Mouse (Mus musculus) lung, postnatal 36 days (tissue): ENCODE data around the gene Zdhhc5.
"Not testable (repeated sequence)": the region's sequence is repeated elsewhere in the genome, so short reads cannot be mapped to it uniquely, and the experiment has no call there.

Experiments used
- DNase-seq: peaks from one replicate; pipeline ENCODE4 v3.0.0; 2022; ENCODE audit warnings: mixed read lengths

The Zdhhc5 gene

DNA sequence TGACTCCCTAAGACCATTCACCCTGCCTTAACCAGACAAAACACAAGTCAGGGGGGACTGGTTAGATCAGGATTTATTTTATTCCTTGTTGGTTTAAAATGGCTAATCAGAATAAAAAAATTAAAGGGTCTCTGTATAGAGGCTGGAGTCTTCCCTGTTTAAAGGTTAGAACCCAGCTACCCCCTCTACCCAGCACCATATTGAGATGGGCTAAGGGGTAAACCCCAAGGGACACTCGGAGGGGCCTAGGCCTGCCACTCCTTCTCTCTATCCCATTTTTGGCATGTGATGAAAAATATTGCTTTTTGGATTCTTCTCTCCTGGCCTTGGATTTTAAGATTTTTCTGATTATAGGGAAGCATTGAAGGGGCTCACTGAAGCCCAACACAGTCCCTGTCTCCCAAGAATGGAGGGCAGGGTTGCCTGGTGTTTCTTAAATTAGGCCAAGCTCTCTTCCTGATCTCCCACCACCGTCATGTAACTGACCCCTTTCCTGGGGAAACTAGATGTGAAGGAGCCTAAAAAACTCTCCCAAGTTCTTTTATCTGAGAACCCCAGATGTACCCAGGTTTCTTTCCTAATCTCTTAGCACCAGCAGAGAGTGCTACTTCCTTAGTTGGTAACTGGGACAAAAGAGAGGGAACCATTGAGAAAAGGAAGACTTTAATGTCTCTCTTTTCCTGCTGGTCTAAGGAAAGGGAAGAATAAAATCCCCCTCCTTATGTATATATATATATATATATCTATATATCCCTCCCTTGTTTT lies 26.7 kb downstream of the Zdhhc5 start:
- no peak for DNase-seq

DNA sequence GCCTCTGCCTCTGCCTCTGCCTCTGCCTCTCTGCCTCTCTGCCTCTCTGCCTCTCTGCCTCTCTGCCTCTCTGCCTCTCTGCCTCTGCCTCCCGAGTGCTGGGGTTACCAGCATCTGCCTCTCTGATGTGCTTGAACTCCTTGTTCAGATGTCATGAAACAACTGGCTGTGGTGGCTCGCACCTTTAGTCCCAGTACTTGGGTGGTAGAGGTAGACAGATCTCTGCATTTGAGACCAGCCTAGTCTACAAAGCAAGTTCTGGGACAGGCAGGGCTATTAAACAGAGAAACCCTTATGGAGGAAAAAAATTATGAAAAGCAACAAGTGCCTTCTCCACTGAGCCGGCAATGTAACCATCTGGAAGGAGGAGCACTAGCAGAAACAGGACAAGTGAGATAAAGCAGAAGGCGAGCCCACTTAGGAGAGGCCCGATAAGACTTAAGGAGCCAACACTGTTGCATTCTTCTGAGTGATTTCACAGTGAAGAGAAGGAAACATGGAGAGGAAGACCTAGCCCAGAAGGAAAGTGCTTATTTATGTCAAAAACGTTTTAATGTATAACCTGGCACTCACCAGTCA lies 32.3 kb downstream of the Zdhhc5 start:
- no peak for DNase-seq

DNA sequence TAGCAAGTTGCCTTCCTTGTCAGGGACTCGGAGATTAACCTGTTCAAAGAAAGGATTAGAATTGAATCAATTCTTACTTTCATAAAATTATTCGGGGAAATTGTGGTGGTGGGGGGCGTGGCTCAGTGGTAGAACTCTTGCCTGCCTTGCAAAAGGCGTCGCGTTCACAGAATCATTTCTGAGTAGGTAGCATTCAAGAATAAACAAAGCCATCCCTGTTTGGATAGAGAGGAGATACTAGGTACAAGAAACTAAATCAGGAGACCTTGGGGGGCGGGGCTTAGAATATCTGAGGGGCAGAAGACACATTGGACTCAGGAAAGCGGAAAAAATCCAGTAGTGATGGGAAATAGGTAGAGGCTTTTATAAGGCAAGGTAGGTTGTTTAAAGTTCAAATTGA lies 36.0 kb downstream of the Zdhhc5 start, which contains the start of gene Tmx2:
Gene Tmx2, minus strand, starts transcription at position 125 of the 400 bp plus-strand sequence.
- no peak for DNase-seq

DNA sequence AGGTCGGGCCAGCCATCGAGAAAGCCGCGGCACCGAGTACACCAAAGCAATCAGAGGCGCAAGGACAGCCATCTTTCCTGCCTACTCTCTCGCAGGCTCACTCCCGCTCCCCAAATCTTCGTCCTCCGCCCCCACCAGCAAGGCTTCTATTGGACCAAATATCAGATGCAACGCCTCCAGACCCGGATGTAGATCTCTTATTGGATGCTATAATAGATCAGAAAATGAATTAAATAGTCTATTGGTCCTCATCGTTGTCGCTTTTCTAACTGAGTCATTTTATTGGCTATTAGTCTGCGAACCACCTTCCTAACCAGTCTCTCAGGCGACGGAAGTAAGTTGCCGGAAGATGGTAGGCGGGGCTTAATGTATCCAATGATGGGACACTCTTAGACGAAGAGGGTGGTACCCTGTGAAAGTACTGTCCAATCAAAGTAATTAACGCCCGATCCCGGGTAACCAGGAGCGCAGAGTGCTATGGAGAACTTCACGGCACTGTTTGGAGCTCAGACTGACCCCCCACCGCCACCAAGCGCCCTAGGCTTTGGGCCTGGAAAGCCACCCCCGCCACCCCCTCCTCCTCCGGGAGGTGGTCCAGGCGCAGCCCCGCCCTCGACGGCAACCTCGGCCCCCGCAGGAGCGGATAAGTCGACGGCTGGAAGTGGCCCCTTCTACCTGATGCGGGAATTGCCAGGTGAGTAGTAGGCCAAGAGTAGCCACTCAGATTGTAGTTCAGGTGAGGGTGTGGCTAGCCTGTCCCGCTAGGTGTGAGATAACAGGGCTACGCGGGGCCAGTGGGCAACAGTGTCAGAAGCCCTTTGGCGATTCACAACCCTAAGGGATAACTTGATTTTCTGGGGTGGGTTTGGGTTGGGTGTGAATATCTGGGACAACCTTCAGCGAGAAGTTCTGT lies 36.8 kb downstream of the Zdhhc5 start, which contains the start of the genes Gm28635 and Med19:
Gene Gm28635, minus strand, starts transcription at position 74 of the 913 bp plus-strand sequence.
Gene Med19, plus strand, starts transcription at position 435 of the 913 bp plus-strand sequence.
- DNase-seq = peak; percentile 99

DNA sequence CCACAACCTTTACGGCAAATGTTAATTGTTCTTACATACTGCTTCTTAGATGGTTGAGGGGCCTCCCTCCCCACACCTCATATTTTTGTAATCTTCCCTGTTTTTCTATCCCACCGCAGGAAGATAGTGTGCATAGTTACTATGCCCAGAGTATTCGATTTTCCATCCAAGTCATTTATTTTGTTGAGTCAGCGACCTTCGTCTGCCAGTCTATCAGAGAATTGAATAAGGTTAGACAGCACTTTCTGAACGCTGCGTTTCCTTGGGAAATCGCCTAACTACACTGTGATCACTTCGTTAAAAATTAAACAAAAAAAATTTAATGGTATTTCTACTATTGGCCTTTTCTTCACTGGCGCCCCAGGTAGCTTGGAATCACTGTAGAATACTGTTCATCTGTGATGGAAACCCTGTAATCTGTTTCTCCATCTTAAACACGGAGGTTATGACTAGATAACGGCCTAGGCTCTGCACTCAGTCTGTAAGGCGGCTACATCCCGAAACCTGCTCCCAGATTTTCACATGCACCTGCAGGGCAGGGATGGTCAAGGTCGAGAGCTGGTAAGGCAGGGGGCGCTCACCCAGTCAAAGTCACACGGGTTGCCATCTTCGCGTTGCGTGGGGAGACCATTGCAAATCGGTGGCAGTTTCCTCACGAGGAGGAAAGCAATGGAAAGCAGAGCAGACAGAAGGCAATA lies 37.6 kb downstream of the Zdhhc5 start:
- no peak for DNase-seq

DNA sequence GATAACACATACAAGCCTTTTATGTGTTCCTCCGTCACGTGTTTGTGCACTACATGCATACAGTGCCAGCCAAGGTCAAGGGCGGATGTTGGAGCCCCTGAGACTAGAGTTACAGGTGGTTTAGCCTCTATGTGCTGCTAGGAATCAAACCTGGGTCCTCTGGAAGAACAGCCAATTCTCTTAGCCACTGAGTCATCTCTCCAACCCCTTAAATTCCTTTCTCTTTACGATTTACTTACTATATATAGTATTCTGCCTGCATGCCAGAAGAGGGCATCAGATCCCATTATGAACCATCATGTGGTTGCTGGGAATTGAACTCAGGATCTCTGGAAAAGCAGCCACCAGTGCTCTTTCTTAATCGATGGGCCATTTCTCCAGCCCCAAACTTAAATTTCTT lies 43.4 kb downstream of the Zdhhc5 start:
- not testable (repeated sequence) for DNase-seq

DNA sequence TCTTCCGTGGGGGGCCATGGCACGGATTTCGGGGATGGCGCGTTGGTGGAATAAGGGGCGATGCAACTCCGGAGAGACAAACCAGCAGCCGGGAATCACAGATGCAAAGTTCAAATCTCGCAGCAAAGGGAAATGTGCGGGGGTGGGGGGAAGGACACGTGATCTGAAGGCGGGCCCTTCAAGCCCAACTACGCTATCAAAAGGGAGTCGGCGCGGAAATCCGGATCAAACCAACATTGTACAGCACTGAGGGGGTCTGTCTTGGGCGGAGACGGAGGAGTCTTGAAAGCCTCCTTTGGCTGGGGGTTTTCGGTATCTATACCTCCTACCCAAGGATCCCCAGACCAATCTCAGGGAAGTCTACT lies 44.4 kb downstream of the Zdhhc5 start, which contains the start of gene Selenoh:
Gene Selenoh, minus strand, starts transcription at position 202 of the 365 bp plus-strand sequence.
- DNase-seq = peak; percentile 92

DNA sequence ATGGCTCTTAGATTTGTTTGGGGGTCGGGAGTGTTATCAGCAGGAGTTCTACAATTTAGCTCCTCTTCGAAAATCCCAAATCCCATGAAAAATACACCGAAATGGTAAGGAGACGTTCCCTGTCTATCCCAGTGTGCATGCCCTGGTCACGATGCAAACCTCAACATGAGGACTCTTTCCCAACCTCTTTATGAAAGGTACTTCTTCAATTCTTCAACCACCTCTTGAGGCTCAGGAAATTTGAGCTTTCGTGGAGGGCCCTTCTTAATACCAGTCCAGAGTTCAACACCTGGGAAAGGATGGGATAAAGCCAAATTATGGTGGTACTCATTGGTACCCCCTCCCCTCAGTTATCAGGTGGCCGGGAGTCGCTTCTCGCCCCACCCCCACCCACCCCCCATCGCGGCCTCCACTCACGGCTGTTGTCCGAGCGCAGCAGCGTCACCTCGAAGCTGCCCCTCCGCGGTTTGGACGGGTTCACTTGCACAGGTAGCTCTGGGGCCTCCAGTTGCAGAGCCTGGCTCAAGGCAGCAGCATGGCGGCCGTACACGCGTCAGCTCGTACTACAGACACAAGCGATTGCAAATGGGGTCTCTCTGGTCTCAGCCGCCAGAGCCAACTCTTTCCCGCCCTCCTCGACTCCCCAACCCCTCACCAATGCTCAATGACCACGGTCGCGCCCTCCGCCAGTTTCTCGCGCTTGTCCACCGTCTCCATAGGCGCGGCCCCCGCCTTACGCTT lies 45.0 kb downstream of the Zdhhc5 start:
- peak; percentile 45 for DNase-seq

DNA sequence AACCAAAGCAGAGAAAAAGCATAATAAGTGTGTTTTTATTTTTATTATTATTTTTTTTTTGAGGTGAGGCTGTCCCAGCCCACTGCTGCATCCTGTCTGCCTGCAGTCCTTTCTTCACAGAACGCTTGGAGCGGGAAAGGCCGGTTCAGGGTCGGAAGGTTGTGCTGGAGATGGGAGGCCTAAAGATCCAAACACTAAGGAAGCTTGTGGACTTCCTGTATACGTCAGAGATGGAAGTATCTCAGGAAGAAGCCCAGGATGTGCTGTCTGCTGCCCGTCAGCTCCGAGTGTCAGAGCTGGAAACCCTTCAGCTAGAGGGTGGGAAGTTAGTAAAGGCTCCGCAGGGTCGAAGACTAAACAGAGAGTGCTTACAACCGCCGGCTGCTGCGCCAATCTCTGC lies 48.9 kb downstream of the Zdhhc5 start:
- peak; percentile 31 for DNase-seq

DNA sequence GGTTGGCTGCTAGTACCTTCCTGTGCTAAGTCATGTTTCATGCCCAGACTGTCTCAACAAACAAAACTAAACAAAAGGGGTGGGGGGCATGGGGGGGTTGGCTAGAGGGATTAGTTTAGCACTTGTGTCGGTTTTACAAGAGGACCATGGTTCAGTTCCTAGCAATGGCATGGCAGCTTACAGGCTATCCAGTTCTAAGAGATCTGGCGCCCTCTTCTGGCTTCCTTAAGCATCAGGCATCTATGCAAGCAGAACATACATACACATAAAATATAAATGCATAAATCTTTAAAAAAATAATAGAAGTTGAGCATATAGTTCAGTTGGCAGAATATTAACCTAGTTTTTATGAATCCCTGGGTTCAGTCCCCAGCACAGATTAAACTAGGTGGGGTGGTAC lies 52.1 kb downstream of the Zdhhc5 start:
- peak; percentile 82 for DNase-seq

DNA sequence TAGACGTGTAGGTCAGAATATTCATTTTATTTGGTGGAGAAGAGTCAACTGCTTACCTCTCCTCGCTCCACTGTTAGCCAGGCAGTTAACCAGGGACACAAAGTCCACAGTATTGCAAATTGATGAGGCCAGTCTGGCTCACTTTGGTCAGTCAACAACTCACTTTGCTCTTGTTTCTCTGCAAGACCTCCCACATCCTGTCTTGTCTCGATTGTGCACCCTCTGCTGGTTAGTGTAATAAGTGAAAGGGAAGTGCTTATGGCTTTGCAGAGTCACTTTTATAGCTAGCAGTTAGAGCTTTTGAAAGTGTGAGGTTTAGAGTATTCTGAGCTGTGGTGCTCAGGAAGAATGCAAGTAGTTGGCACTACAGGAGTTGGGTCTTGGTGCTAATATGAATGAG lies 54.7 kb downstream of the Zdhhc5 start:
- peak; percentile 89 for DNase-seq

DNA sequence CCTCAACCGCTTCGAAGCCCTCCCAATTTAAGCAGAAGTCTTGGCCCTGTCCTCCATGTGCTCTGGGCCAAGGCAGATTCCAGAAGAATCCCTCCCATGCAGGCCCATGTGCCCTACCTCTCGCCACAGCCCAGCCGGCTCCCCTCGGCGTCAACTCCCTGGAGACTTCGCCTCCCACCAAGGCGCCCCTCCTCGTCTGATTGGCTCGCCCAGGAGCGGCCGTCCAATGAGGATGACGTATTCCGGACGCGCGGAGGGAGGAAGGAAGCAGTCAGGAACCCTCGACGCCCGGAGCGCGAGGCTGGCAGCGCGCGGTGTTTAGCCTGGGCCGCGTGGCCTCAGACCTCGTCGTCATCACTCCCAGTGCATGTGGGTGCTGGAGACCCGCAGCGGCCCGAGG lies 56.2 kb downstream of the Zdhhc5 start, which contains the start of gene Btbd18:
Gene Btbd18, plus strand, starts transcription at position 274 of the 400 bp plus-strand sequence.
- no peak for DNase-seq

DNA sequence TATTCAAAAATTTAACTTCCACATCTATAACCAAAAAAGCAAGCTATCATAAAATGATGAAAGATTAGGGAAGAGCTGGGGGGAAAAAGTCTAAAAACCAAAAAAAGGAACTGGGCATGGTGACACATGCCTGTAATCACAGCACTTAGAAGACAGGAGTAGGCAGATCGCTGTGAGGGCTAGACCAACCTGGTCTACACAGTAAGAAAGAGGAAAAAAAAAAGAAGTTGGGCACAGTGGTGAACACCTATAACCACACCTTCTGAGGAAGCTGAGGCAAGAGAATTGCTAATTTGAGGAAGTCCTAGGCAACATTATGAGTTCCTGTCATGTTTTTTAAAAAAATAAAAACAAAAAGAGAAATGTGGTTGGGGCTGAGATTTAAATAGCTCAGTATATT lies 59.1 kb downstream of the Zdhhc5 start:
- DNase-seq = no peak

DNA sequence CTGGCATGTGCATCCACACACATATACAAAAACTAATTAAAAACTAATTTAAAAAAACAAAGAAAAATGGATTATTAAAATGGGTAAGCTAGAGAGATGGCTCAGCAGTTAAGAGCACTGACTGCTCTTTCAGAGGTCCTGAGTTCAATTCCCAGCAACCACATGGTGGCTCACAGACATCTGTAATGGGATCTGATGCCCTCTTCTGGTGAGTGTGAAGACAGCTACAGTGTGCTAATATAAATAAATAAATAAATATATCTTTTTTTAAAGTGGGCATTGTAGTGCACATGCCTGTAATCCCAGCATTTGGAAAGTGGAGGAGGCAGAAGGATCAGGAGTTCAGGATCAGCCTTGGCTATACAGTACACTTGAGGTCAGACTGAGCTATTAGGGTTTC lies 61.6 kb downstream of the Zdhhc5 start:
- peak; percentile 56 for DNase-seq

DNA sequence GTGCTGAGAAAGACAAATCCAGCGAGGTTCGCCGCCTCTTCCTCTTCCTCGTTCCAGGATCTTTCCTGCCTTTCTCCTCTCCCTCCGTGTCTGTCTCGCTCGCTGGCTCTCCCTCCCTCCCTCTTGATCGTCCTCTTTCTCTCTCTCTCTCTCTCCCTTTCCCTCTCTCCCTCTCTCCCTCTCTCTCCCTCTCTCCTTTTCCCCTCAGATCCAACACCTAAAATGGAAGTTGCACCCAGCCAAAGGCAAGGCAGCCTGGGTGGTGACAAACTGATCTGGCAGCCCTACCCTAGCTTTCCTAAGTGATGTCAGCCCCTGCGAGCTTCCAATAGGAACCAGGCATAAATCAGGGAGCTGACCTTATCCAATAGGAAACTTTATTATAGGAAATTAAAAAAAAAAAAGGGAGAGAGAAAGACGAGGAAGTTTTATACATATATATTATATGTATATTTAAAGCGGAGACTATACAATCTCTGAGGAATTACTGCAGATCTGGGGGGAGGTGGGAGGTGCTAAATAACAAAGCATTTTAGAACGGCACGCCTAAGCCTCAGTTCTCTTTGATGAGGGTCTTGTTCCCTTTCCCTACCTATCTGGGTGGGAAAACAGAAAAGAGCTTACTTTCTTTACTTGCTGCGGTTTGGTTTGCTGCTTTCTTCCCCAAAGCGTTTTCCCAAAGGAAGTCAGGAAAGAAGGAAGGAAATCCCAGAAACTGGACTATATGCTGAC lies 64.3 kb downstream of the Zdhhc5 start, which contains the start of gene Ctnnd1:
Gene Ctnnd1, minus strand, starts transcription at position 302 of the 732 bp plus-strand sequence.
- peak; percentile 93 for DNase-seq

DNA sequence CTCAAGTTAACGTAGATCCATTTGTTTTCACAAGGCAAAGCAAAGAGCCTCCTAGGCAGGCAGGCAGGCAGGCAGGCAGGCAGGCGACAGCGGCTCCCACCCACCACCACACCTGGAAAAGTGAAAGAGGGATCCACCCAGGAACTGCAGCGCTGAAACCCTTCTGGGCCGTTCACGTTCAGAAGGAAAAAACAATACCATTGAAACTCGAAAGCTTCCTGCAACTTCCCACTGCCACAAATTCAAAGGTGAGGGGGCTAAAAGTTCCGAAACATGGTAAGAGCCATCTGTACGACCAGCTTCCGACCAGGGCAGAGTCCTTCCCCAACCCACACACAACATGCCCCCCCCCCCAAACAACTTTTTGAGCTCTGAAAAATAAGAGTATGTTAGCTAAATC lies 65.3 kb downstream of the Zdhhc5 start:
- peak; percentile 38 for DNase-seq

DNA sequence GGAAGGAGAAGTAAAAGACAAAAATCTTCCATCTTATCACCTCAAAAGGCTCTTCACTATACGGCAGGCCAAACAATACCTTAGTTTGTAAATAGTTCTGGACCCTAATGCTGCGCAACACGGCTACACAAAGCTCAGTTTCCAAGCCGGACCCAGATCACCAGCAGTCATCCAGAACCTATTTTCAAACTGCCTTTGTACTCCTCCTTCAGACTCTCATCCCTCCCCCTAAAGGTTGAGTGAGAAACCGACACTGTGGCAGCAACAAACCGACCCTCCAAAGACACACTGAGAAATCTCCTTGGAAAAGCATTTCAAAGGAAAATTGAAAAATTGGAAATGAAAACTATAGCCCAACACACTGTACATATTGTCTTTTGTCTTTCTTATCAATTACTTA lies 66.6 kb downstream of the Zdhhc5 start:
- no peak for DNase-seq

DNA sequence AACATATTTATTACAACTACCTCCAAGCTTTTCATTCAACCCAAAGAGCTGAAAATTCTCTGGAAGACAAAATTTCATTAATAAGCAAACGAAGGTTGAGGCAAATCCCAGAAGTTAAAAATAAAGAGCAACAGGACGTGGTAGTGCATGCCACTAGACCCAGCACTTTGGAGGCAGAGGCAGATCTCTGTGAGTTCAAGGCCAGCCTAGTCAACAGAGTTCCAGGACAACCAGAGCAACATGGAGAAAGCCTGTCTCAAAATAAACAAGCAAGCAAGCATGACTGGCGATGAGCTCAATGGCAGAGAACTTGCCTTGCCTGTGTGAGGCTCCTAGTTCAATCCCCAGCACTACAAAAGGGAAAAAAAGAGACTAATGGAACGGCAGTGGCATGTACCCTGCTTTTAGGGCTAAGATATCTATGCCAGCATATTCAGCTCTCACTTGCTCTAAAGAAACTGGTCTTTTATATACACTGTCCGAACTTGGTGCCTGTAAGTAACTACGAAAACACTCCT lies 67.9 kb downstream of the Zdhhc5 start:
- no peak for DNase-seq

DNA sequence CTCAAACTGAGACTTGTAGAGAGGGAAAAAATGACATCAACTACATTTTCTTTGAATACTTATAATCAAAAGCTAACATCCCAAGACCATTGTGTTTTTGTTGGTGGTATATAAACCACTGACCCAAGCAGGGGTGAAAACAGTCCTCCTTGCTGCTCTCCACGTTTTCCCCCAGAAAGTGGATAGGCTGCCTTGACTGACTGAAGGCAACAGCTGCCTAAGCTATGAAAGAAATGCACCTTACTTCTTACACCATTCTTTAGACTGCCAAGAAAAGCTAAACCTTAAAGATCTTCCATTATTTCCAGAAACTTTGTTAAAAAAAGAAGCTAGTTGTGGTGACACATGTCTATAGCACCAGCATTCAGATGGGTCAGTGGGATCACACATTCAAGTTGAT lies 68.8 kb downstream of the Zdhhc5 start:
- no peak for DNase-seq

DNA sequence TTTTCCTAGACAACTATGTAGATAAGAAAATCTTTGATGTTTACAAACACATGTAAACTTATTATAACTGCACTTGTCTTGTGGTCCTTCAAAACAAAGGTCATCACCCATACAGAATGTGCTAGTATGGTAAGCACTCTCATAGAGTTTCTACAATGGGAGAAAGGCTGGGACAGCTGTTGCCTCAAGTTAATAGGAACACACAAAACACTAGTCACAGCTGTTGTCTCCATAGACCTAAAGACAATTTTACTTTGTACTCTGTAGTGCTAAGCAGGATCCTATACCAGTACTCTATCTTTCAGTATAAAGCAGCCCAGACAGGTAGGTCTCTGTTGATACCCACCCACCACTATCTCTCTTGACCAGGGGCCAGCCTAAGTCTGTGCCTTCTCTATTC lies 74.1 kb downstream of the Zdhhc5 start:
- no peak for DNase-seq
